Mouse (Mus musculus) ES-E14 (cell line): Measurements from ENCODE around the gene L1td1.

Experiments used
- HCFC1 ChIP-seq: IDR thresholded peaks from 2 replicates; pipeline ENCODE4 v1.6.1; 2012; ENCODE audit warnings: low read length, inconsistent platforms, borderline replicate concordance; ENCODE audit not compliant: insufficient read depth
- ZNF384 ChIP-seq: IDR thresholded peaks from 2 replicates; pipeline ENCODE4 v1.6.1; 2012; ENCODE audit warnings: low read depth, low read length, inconsistent platforms

DNA sequence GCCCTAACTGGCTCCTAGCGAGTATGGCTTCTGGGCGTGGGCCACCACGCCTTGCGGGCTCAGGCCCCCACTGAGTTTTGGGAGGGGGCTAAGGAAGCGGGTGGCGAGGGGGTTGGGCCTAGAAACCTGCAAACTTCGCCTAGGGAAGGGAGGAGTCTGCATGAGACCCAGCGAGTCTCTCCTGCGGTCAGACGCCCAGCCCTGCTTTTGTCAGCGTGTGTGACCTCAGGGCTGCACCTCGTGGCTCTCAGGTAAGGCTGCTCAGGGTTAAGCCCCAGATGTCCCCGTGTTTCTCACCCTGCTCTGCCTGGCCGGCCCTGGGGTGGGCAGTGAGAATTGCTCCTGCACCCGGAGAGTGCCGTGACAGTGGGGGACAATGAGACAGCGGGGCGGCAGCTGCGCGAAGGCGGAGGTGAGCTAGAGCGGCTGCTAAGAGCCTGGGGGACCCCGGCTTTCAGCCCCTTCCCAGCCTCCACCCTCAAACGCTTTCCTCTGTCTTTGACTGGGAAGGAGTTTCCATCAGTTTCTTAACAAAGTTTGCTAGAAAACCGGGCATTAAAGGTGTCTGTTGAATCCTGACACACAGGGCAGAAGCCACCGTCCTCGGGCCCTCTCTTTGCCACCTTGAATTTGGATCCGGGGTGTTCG lies at the start of gene L1td1:
- TF ChIP-seq HCFC1: no peak
- TF ChIP-seq ZNF384: no peak
